Mouse (Mus musculus) granulocyte monocyte progenitor cell, adult 5-6 weeks (primary cell): ENCODE data around the gene Eva1c. TPM values are rescaled to one million over a fixed set of nuclear protein-coding genes. Genes with fewer than 3 reads are reported as not detected.

ENCODE experiments used
- total RNA-seq, 2 experiments: library from RNA; stranded (forward) in 1 of 2; stranded (reverse) in 1 of 2; fragments of 200-712, 200-1000 nt in 1 of 2; fragments of >200 nt in 1 of 2; fragmentation: Nextera tagmentation in 1 of 2; gene quantifications; 2 replicates each; pipeline ENCODE4 v1.2.3; 2014 to 2017

The Eva1c gene
- total RNA-seq, 2 experiments from 2014 or later = not detected

Other genes with a start within 250 kb of the Eva1c start
- gene Mis18a, start 99.3 kb upstream of the Eva1c start, total RNA-seq (2014; fragmentation: Nextera tagmentation) = 47.2 and 51.6 TPM in 2 replicates
- gene Mis18a, start 99.3 kb upstream of the Eva1c start, total RNA-seq (2017) = 38.0 and 70.5 TPM in 2 replicates
- gene Mrap, start 88.5 kb upstream of the Eva1c start, total RNA-seq (2014; fragmentation: Nextera tagmentation) = not detected in 2 replicates
- gene Mrap, start 88.5 kb upstream of the Eva1c start, total RNA-seq (2017) = 0.62 TPM in 1 of 2 replicates, not detected in the other
- 22.6 and 23.4 TPM in 2 replicates for gene Urb1, start 16.3 kb upstream of the Eva1c start, total RNA-seq (2014; fragmentation: Nextera tagmentation)
- gene Urb1, start 16.3 kb upstream of the Eva1c start, total RNA-seq (2017) = 12.1 and 15.2 TPM in 2 replicates
- gene Cfap298, start 108.4 kb downstream of the Eva1c start, total RNA-seq (2014; fragmentation: Nextera tagmentation) = 27.7 and 39.3 TPM in 2 replicates
- gene Cfap298, start 108.4 kb downstream of the Eva1c start, total RNA-seq (2017) = 63.1 and 118 TPM in 2 replicates
- gene Synj1, start 184.6 kb downstream of the Eva1c start, total RNA-seq (2014; fragmentation: Nextera tagmentation) = 35.8 and 46.0 TPM in 2 replicates
- gene Synj1, start 184.6 kb downstream of the Eva1c start, total RNA-seq (2017) = 23.8 and 25.2 TPM in 2 replicates
- gene Paxbp1, start 217.8 kb downstream of the Eva1c start, total RNA-seq (2014; fragmentation: Nextera tagmentation) = 77.7 and 114 TPM in 2 replicates
- gene Paxbp1, start 217.8 kb downstream of the Eva1c start, total RNA-seq (2017) = 77.8 and 112 TPM in 2 replicates